Mouse (Mus musculus) thymus, adult 2 months (tissue): ENCODE data around the gene Ttll3. TPM values are rescaled to one million over a fixed set of nuclear protein-coding genes. Genes with fewer than 3 reads are reported as not detected.

Experiments used
- DNase-seq: peaks from one replicate; pipeline ENCODE4 v3.0.0; 2021
- H3K27ac ChIP-seq: fragments of 200-500 bp; 2 replicates; pipeline ENCODE4 v1.5.1; 2012; ENCODE audit warnings: low read length, control low read depth; ENCODE audit not compliant: control insufficient read depth, insufficient read depth
- H3K27me3 ChIP-seq: fragments of 200-500 bp; 2 replicates; pipeline ENCODE4 v1.6.1; 2012; ENCODE audit warnings: mild to moderate bottlenecking, low read length, moderate library complexity, mixed read lengths; ENCODE audit not compliant: control insufficient read depth, insufficient read depth
- H3K36me3 ChIP-seq: fragments of 200-500 bp; 2 replicates; pipeline ENCODE4 v1.6.1; 2012; ENCODE audit warnings: mild to moderate bottlenecking, low read length, moderate library complexity; ENCODE audit not compliant: control insufficient read depth, insufficient read depth
- H3K4me1 ChIP-seq: fragments of 200-500 bp; replicated peaks from 2 replicates; pipeline ENCODE4 v1.6.1; 2012; ENCODE audit warnings: low read length; ENCODE audit not compliant: control insufficient read depth, insufficient read depth
- H3K4me3 ChIP-seq: fragments of 200-500 bp; 2 replicates; pipeline ENCODE4 v1.5.1; 2012; ENCODE audit warnings: mild to moderate bottlenecking, low read length, control low read depth, moderate library complexity; ENCODE audit not compliant: control insufficient read depth, insufficient read depth
- CTCF ChIP-seq: fragments of 200-500 bp; IDR thresholded peaks from 2 replicates; pipeline ENCODE4 v1.5.1; 2012; ENCODE audit warnings: mild to moderate bottlenecking, control low read depth, low read length, moderate library complexity, borderline replicate concordance; ENCODE audit not compliant: control insufficient read depth, poor library complexity, insufficient read depth; ENCODE audit errors: extremely low read depth
- POLR2A ChIP-seq: fragments of 200-500 bp; IDR thresholded peaks from 2 replicates; pipeline ENCODE4 v1.6.1; 2012; ENCODE audit warnings: mild to moderate bottlenecking, low read length, control low read depth, moderate library complexity; ENCODE audit not compliant: control insufficient read depth, poor library complexity, insufficient read depth; ENCODE audit errors: extremely low read depth
- WGBS: fragments of 180-500 bp; shearing (Covaris S2); methylation state at CpG from one replicate; pipeline ENCODE4 v1.1.7; 2018; 5-methylcytosine and 5-hydroxymethylcytosine counted together
- polyA plus RNA-seq: library from polyadenylated mRNA; depleted of rRNA; stranded (reverse); fragments of >200 nt; gene quantifications from 2 replicates; pipeline ENCODE4 v1.2.3, GENCODE M21; 2012

Ttll3 gene
- polyA plus RNA-seq, 1 experiment = 43.1 TPM

DNA sequence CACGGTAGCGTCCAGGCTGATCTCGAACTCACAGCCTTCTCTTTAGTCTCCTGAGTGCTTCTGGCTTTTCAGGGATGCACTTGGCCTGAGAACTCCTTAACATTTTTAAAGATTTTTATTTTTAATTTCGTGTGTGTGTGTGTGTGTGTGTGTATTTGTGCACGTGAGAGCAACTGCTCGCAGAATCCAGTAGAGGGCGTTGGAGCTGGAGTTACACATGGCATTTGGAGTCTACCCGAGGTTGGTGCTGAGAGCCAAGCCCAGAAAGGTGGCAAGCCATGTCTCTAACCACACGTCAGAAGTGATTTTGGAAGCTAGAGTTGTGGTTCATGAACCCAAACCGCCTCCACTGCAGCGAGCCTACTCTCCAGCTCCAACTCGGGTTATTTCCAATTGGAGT is 54.0 kb downstream of the Ttll3 start:
- no peak for TF ChIP-seq POLR2A
- TF ChIP-seq CTCF = no peak
- no peak overlapping the region for H3K27ac ChIP-seq
- WGBS = 55% methylated on average over 12 of the region's 12 CpGs
- peaks cover 5% of the 10 kb centered on the region; the same call in 1 of the 2 replicates for H3K36me3 ChIP-seq
- no peaks in the 10 kb centered on the region for H3K27me3 ChIP-seq
- peak overlapping the region; percentile 91 for H3K4me3 ChIP-seq
- peaks cover 6% of the 10 kb centered on the region for H3K4me1 ChIP-seq
- no peak for DNase-seq

DNA sequence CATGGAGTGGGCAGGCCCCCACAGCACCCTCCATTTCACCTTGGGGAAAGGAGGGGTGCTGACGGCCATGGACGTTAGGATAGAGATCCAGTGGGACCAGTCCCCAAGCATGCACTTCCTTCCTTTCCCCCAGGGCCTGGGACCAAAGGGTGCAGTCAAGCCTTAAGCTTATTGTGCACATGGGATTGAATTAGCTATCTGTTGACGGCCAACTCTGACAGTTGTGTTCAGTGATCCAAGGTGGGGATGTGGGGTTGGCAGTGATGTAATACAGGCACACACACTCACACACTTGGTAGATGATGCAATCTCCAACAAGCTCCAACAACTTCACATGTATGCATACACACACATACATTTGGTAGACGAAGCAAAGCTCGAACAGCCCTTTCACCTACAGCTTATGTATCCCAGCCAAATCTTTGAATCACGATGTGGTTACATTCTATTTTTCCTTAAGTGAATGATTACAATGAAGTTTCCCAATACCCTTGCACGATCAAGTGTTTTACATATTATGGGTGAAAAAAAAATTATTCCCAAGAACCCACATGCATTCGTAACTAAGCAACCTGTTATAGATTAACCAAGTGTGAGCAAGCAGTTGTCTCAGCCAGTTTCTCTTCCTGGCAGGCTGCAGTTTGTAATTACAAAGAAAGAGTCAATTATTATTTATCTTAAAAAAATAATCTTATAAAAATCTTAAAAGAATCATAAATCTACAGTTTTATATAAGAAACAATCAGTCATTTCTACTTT is 55.3 kb downstream of the Ttll3 start:
- Histone ChIP-seq H3K27ac (no peak overlapping the region), H3K4me1 (peaks cover 6% of the 10 kb centered on the region)

DNA sequence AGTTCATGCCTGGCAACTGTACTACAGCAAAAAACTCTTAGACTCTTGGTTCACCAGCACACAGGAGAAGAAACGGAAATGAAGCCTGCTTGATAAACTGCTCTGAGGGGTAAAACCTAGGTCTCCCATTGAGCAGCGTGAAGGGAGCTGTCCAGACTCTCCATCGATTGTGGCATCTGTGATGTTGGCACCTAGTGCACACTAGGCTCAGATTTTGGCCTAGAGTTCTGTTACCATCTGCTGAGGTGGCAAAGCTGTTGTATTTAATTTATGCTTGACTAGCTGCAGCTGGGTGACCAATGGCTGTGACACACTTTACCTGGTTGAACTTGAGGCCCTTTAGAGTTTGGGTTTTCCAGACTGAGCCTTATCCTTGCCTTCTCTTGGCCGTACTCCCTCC is 58.6 kb downstream of the Ttll3 start:
- Histone ChIP-seq H3K36me3 (peaks cover 5% of the 10 kb centered on the region; the same call in 1 of the 2 replicates), H3K27me3 (no peaks in the 10 kb centered on the region), H3K4me3 (no peak overlapping the region), H3K27ac (no peak overlapping the region), H3K4me1 (peaks cover 6% of the 10 kb centered on the region)
- WGBS = 99% methylated on average over 4 of the region's 4 CpGs
- TF ChIP-seq POLR2A (no peak), CTCF (no peak)
- no peak for DNase-seq

More for the DNA sequence above, 55.3 kb downstream of the Ttll3 start:
- no peak overlapping the region for H3K4me3 ChIP-seq
- no peak for TF ChIP-seq POLR2A
- TF ChIP-seq CTCF = no peak
- H3K27me3 ChIP-seq = no peaks in the 10 kb centered on the region
- H3K36me3 ChIP-seq = peaks cover 5% of the 10 kb centered on the region; the same call in 1 of the 2 replicates
- WGBS = 91% methylated on average over 8 of the region's 8 CpGs
- DNase-seq = no peak

- no peak for DNase-seq
- H3K4me3 ChIP-seq = no peak overlapping the region
- peaks cover 5% of the 10 kb centered on the region; the same call in 1 of the 2 replicates for H3K36me3 ChIP-seq
- H3K27me3 ChIP-seq = no peaks in the 10 kb centered on the region
- 84% methylated on average over 2 of the region's 2 CpGs for WGBS
- TF ChIP-seq POLR2A (no peak), CTCF (no peak)
- H3K4me1 ChIP-seq = peaks cover 4% of the 10 kb centered on the region
- H3K27ac ChIP-seq = no peak overlapping the region
These were observed 62.8 kb downstream of the Ttll3 start for GRCm38 (mm10) chr6:113451839-113452238.

GRCm38 (mm10) chr6:113455007-113455406 is 65.9 kb downstream of the Ttll3 start:
- 27% methylated on average over 5 of the region's 5 CpGs for WGBS
- H3K27ac ChIP-seq = peak overlapping the region; percentile 62; the same call in 1 of the 2 replicates
- H3K4me3 ChIP-seq = no peak overlapping the region
- DNase-seq = peak; percentile 28
- TF ChIP-seq CTCF = no peak
- H3K36me3 ChIP-seq = no peaks in the 10 kb centered on the region
- no peaks in the 10 kb centered on the region for H3K27me3 ChIP-seq
- H3K4me1 ChIP-seq = peaks cover 29% of the 10 kb centered on the region

DNA sequence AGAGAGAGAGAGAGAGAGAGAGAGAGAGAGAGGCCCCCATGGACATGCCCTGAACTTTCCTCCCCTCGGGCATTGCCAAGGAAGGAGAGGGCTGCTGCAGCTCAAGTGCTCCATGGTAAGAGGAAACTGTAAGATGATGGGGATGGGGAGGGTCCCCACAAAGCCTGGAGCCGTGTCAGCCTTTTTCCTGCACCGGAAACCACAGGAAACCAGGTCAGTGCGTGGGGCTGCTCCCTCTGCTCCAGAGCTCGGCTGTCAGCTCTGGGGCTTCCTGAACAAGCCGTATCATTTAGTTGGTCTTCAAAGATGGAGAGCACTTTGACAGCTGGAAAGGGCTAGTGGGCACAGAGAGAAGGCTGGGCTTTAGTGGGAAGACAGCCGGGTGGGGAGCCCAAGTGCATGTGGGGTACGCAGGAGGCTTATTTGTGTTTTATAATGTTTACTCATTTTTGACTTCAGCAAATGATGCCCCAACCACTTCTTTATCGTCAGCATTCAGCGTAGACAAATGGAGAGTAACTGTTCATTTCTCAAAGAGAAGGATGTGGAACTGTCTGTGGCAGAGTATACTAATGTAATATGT is 69.0 kb downstream of the Ttll3 start, which contains the start of gene Il17re:
TSS of gene Il17re (plus strand) at position 533 of the 583 bp plus-strand sequence.
- H3K4me3 ChIP-seq = peak within 1 kb of the TSS; percentile 21
- peak; percentile 61 for DNase-seq
- no peaks in the 10 kb centered on the region for H3K27me3 ChIP-seq
- peaks cover 29% of the 10 kb centered on the region for H3K4me1 ChIP-seq
- WGBS = 8% methylated on average over 10 of the region's 10 CpGs
- TF ChIP-seq CTCF (no peak), POLR2A (no peak)
- H3K36me3 ChIP-seq = no peaks in the 10 kb centered on the region
- peak within 1 kb of the TSS; percentile 82 for H3K27ac ChIP-seq
